Mouse (Mus musculus) kidney, postnatal 4 days (tissue): ENCODE results near the gene Zfp280b.
"Not testable (repeated sequence)": the region's sequence is repeated elsewhere in the genome, so short reads cannot be mapped to it uniquely, and the experiment has no call there.

Experiments used
- DNase-seq, 2 experiments: peaks; one replicate each; pipeline ENCODE4 v3.0.0; 2021; ENCODE audit warnings: mixed read lengths in 2 of 2

The Zfp280b gene

GRCm38 (mm10) chr10:76031511-76032401, 694 bp upstream of the Zfp280b start:
- no peak for DNase-seq

DNA sequence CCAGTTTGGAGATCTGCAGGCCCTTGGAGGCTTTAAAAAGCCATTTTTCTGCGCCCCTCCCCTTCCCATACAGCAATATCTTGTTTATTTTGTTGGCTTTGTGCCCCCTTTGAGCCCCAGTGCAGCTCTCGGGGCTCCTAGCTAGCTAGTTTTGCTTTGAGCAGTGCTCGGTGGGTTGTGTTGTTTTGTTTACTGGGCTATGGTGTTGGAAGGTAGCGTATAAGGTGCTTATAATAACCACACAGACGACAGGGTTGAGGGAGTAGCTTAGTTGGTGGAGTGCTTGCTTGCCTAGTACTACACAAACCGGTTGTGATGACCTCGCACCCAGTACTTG, 637 bp downstream of the Zfp280b start:
- DNase-seq: no peak

DNA sequence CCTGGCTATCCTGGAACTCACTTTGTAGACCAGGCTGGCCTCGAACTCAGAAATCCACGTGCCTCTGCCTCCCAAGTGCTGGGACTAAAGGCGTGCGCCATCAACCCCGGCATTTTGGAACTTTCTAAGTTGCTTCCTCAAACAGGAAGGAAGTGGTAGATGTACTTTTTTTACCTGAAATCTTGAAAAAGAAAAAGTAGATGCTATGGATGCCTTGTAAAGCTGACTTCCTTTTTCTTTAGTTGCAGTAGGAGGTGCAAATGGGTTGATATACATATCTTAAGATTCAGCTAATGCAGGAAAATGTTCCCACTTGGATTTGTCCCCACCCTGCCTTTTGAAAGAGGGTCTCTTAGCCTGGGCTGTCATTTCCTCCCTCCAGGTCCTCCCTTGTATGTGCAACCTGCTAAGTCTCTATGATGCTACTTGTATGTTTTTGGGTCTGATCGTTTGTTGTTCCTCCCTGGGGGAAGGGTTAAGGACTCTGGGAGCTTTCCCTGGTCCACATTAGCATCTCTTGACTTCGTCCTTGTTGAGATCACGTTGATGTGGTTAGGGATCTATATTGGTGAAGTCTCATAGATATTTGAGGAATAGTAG, 1.7 kb downstream of the Zfp280b start:
- no peak for DNase-seq

- DNase-seq: no peak
Observed at GRCm38 (mm10) chr10:76035277-76035676, 2.8 kb downstream of the Zfp280b start.

- DNase-seq: no peak
Observed at GRCm38 (mm10) chr10:76036962-76037361, 4.5 kb downstream of the Zfp280b start.

- DNase-seq: no peak
Observed at GRCm38 (mm10) chr10:76045343-76045742, 12.9 kb downstream of the Zfp280b start.

DNA sequence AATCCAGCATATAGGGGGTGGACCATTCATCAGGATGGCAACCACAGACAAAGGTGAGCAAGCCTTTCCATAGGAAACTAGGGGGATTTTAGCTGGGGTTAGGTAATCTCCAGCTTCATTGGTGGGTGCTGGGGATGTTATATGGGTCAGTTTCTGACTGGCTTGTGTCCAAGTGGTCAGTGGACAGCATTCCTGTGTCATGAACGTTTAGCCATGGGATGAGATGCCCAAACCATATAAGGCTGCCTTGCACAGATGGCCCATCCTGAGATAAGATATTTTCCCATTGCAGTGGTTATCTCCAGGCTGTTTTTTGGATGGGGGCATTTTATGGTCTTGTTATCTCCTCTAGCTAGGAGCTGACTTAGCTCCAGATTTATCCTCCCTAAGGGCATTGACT, 14.3 kb downstream of the Zfp280b start:
- DNase-seq: no peak

DNA sequence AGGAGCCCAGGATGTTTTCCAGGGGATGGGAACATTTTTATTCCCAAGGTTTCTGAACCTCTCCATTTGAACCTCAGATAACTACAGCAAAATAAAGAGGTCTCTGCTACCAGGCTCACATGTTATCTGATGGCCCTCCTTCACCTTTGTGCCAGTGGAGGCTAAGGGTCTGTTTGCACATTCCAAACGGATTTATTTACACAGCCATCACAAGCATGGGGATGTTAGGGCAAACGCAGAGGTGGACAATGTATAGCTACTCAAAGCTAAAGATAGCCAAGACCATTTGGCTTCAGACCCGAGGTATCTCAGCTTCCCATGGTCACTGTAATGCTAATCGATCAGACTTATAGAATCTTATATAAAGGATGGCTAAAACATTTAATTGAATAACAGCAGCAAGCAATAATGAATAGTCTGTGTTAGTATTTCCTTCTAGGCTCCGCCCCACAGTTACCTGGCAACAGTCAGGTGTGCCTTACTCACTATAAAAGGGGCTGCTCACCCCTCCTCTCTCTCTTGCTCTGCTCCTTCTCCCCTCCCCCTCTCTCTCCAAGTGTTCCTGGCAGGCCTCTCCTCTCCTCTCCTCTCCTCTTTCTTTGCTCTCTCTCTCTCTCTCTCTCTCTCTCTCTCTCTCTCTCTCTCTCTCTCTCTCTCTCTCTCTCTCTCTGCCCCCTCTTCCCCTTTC, 14.9 kb downstream of the Zfp280b start:
- DNase-seq: no peak

DNA sequence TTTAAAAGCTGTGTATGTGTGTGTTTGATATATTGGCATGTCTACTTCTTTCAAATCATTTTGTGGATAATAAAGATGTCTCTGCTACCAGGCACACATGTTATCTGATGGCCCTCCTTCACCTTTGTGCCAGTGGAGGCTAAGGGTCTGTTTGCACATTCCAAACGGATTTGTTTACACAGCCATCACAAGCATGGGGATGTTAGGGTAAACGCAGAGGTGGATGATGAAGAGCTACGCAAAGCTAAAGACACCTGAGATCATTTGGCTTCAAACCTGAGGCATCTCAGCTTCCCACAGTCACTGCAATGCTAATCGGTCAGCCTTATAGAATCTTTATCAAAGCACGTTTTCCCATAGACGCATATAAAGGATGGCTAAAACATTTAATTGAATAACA, 16.5 kb downstream of the Zfp280b start:
- DNase-seq: no peak

DNA sequence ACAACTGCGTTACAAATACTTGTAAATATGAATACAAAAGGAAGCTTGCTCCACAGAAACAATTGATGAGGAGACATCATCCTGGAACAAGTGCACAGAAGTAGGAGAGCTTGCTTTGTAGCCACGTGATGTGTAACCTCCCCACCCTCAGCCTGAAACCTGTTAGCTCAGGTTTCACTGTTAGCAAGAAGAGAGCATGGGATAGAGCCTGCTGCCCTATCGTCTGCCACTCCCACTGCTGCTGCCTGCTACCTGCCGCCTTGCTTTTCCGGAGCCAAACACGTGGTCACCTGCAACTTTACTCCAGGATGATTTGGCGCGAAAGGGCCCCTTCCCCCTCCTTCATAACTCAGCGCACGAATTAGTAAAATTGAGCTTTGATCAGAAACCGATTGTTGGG, 19.4 kb downstream of the Zfp280b start:
- DNase-seq: no peak

- DNase-seq: no peak
Observed at GRCm38 (mm10) chr10:76062439-76062838, 30.0 kb downstream of the Zfp280b start.

- peak; percentile 9 to 41 for DNase-seq
Observed at GRCm38 (mm10) chr10:76067674-76068613, 35.5 kb downstream of the Zfp280b start.

DNA sequence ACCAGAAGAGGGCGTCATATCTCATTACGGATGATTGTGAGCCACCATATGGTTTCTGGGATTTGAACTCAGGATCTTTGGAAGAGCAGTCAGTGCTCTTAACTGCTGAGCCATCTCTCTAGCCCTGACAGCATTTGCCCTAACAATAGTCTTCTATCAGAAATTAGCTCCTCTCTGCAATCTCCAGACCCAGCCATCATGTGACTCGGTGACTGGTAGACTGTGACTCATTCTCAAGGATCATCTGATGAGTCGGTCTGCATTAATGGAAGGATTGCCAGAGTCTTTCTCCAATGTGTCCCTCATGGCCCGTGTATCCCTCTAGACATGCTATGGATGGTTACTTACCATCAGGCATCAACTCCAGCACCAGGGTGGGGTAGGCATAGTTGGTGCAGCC, 39.6 kb downstream of the Zfp280b start:
- not testable (repeated sequence) for DNase-seq

- not testable (repeated sequence) for DNase-seq
Observed at GRCm38 (mm10) chr10:76077008-76077407, 44.6 kb downstream of the Zfp280b start.
